Mouse (Mus musculus) CH12.LX (cell line): ENCODE results near the gene Ypel2. TPM values are rescaled to one million over a fixed set of nuclear protein-coding genes. Genes with fewer than 3 reads are reported as not detected.

ENCODE experiments used
- DNase-seq: peaks from one replicate; pipeline ENCODE4 v3.0.0-alpha.2; 2013; ENCODE audit errors: extremely low read depth
- H3K27ac ChIP-seq: 2 replicates; pipeline ENCODE4 v1.5.1; 2012; ENCODE audit warnings: low read depth, mild to moderate bottlenecking, control low read depth, moderate library complexity; ENCODE audit not compliant: insufficient read depth
- H3K27me3 ChIP-seq: replicated peaks from 2 replicates; pipeline ENCODE3; 2012; ENCODE audit warnings: inconsistent platforms
- H3K36me3 ChIP-seq, 2 experiments: replicated peaks in 1 of 2; 2 replicates each; pipeline versions ENCODE3 to v1.6.1; 2012; ENCODE audit warnings: inconsistent platforms in 1 of 2, low read length in 1 of 2, mild to moderate bottlenecking in 1 of 2, mixed read lengths in 1 of 2, moderate library complexity in 1 of 2; ENCODE audit not compliant: control insufficient read depth in 1 of 2, insufficient read depth in 1 of 2
- H3K4me1 ChIP-seq, 2 experiments: 2 replicates each; pipeline ENCODE4 v1.6.1; 2012; ENCODE audit warnings: inconsistent platforms in 1 of 2, moderate library complexity in 1 of 2; ENCODE audit not compliant: insufficient read depth in 2 of 2, control insufficient read depth in 1 of 2
- H3K4me2 ChIP-seq: 2 replicates; pipeline ENCODE4 v1.6.1; 2012; ENCODE audit warnings: low read depth, mild to moderate bottlenecking, control low read depth; ENCODE audit not compliant: poor library complexity, insufficient read depth, severe bottlenecking
- H3K4me3 ChIP-seq, 3 experiments: fragments of 150-350 bp in 1 of 3; sonication (generic) in 1 of 3; replicated peaks in 1 of 3; 2 replicates each; pipeline versions ENCODE3 to v1.5.1; 2011 to 2012; ENCODE audit warnings: low read depth in 2 of 3, low read length in 2 of 3, mild to moderate bottlenecking in 2 of 3, moderate library complexity in 2 of 3, control low read depth in 1 of 3, improper control_type of control experiment in 1 of 3, inconsistent platforms in 1 of 3, mixed read lengths in 1 of 3; ENCODE audit not compliant: poor library complexity in 1 of 3
- H3K79me2 ChIP-seq: replicated peaks from 2 replicates; pipeline ENCODE4 v1.6.1; 2012; ENCODE audit warnings: mild to moderate bottlenecking, moderate library complexity; ENCODE audit not compliant: control insufficient read depth, poor library complexity, insufficient read depth, severe bottlenecking; ENCODE audit errors: extremely low read depth
- H3K9ac ChIP-seq: 2 replicates; pipeline ENCODE4 v1.6.1; 2012; ENCODE audit warnings: low read depth, mild to moderate bottlenecking, control low read depth, moderate library complexity; ENCODE audit not compliant: insufficient read depth
- H3K9me3 ChIP-seq: replicated peaks from 2 replicates; pipeline ENCODE3; 2012; ENCODE audit warnings: low read length, inconsistent platforms, mixed read lengths
- CHD1 ChIP-seq: IDR thresholded peaks from 2 replicates; pipeline ENCODE4 v1.6.1; 2012; ENCODE audit warnings: low read depth, low read length, improper control_type of control experiment, inconsistent platforms
- CHD2 ChIP-seq: IDR thresholded peaks from 2 replicates; pipeline ENCODE4 v1.6.1; 2011; ENCODE audit warnings: low read length, improper control_type of control experiment
- CTCF ChIP-seq, 2 experiments: IDR thresholded peaks in 1 of 2; conservative IDR thresholded peaks in 1 of 2; 2 replicates each; pipeline ENCODE4 v1.5.1; 2011 to 2012; ENCODE audit warnings: low read depth in 2 of 2, low read length in 2 of 2, improper control_type of control experiment in 1 of 2, inconsistent platforms in 1 of 2, mild to moderate bottlenecking in 1 of 2, moderate library complexity in 1 of 2
- E2F4 ChIP-seq: IDR thresholded peaks from 2 replicates; pipeline ENCODE4 v1.6.1; 2011; ENCODE audit warnings: low read depth, low read length, improper control_type of control experiment; ENCODE audit not compliant: insufficient replicate concordance
- ELF1 ChIP-seq: IDR thresholded peaks from 2 replicates; pipeline ENCODE4 v1.6.1; 2014; ENCODE audit warnings: low read depth, mild to moderate bottlenecking, inconsistent platforms, low read length, improper control_type of control experiment
- EP300 ChIP-seq: IDR thresholded peaks from 2 replicates; pipeline ENCODE4 v1.6.1; 2011; ENCODE audit warnings: low read length, improper control_type of control experiment
- GABPA ChIP-seq: IDR thresholded peaks from 2 replicates; pipeline ENCODE4 v1.6.1; 2012; ENCODE audit warnings: low read depth, low read length, improper control_type of control experiment, inconsistent platforms; ENCODE audit not compliant: insufficient replicate concordance
- JUN ChIP-seq: IDR thresholded peaks from 2 replicates; pipeline ENCODE4 v1.6.1; 2011; ENCODE audit warnings: low read depth, mild to moderate bottlenecking, low read length, improper control_type of control experiment, moderate library complexity; ENCODE audit not compliant: insufficient read depth
- MEF2A ChIP-seq: IDR thresholded peaks from 2 replicates; pipeline ENCODE4 v1.6.1; 2014; ENCODE audit warnings: low read depth, mild to moderate bottlenecking, inconsistent platforms, low read length, improper control_type of control experiment, borderline replicate concordance
- MXI1 ChIP-seq: IDR thresholded peaks from 2 replicates; pipeline ENCODE4 v1.6.1; 2011; ENCODE audit warnings: mild to moderate bottlenecking, low read depth, low read length, improper control_type of control experiment
- MYC ChIP-seq: IDR thresholded peaks from 2 replicates; pipeline ENCODE4 v1.6.1; 2011; ENCODE audit warnings: low read depth, mild to moderate bottlenecking, improper control_type of control experiment, low read length
- NELFE ChIP-seq: IDR thresholded peaks from 2 replicates; pipeline ENCODE4 v1.6.1; 2011; ENCODE audit warnings: low read depth, low read length, improper control_type of control experiment
- PAX5 ChIP-seq: IDR thresholded peaks from 2 replicates; pipeline ENCODE4 v1.6.1; 2012; ENCODE audit warnings: low read length, inconsistent platforms, mixed read lengths
- POLR2AphosphoS2 ChIP-seq: IDR thresholded peaks from 2 replicates; pipeline ENCODE4 v1.6.1; 2011; ENCODE audit warnings: low read depth, low read length, improper control_type of control experiment
- TBP ChIP-seq: conservative IDR thresholded peaks from 2 replicates; pipeline ENCODE4 v1.6.1; 2011; ENCODE audit warnings: low read depth, low read length, improper control_type of control experiment
- UBTF ChIP-seq: IDR thresholded peaks from 2 replicates; pipeline ENCODE4 v1.6.1; 2012; ENCODE audit warnings: low read depth, mild to moderate bottlenecking, inconsistent platforms, low read length, improper control_type of control experiment, moderate library complexity
- USF1 ChIP-seq: IDR thresholded peaks from 2 replicates; pipeline ENCODE4 v1.6.1; 2014; ENCODE audit warnings: low read depth, mild to moderate bottlenecking, inconsistent platforms, low read length, improper control_type of control experiment
- ZMIZ1 ChIP-seq: IDR thresholded peaks from 2 replicates; pipeline ENCODE4 v1.6.1; 2012; ENCODE audit warnings: low read depth, mild to moderate bottlenecking, inconsistent platforms, low read length, improper control_type of control experiment
- ZNF384 ChIP-seq: IDR thresholded peaks from 2 replicates; pipeline ENCODE4 v1.6.1; 2012; ENCODE audit warnings: low read depth, low read length, improper control_type of control experiment, inconsistent platforms
- dilution Hi-C: fragments of 300-500 bp; cut with MboI; formaldehyde crosslinking; loops from 2 replicates; pipeline ENCODE4 v1.14.3; 2020; ENCODE audit warnings: low sequenced_read_pairs; ENCODE audit not compliant: extremely low pct_unique_long_range_greater_than_20kb, extremely low pct_ligation_motif_present
- in situ Hi-C: fragments of 300-500 bp; cut with MboI; formaldehyde crosslinking; loops from 3 replicates; pipeline ENCODE4 v1.14.3; 2019; ENCODE audit warnings: low sequenced_read_pairs, low pct_ligation_motif_present, low pct_unique_long_range_greater_than_20kb, mixed read lengths
- polyA plus RNA-seq: library from polyadenylated mRNA; unstranded; fragments of >175 nt; gene quantifications from 2 replicates; pipeline ENCODE4 v1.2.1, GENCODE M21; 2012; ENCODE audit warnings: low read depth; ENCODE audit not compliant: insufficient read length
- total RNA-seq, 2 experiments: library from RNA; depleted of rRNA; stranded (reverse); fragments of 300-350 nt in 1 of 2; fragments of >200 nt in 1 of 2; gene quantifications; 2 replicates each; pipeline ENCODE4 v1.2.3; 2012 to 2014

The Ypel2 gene
- total and polyA plus RNA-seq, 3 experiments = 0.38 to 0.91 (median 0.59) TPM

DNA sequence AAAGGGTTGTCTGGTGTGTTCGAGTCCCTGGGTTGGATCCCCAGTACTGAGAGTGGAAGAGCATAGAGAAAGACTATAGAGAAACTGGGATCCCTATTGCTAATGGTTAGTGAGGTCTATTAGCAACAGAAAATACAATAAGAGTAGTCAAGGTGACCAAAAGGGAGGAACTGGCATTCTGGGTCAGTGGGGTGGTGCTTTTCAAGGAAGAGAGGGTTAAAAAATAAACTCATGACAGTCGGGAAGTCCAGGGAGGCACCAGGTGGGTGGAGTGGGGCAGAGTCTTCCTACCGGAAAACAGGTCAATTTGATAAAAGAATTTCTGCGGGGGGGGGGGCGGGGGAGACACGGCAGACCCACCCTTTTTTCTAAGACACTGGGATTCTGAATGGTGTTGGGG, 823 bp upstream of the Ypel2 start:
- H3K4me2 ChIP-seq = peak overlapping the region; percentile 82
- H3K27me3 ChIP-seq = peaks cover 27% of the 10 kb centered on the region
- dilution Hi-C loops (no loop called here), in situ Hi-C loops (no loop called here)
- no peak overlapping the region for H3K27ac ChIP-seq
- no peaks in the 10 kb centered on the region for H3K9me3 ChIP-seq
- no peaks in the 10 kb centered on the region for H3K79me2 ChIP-seq
- H3K36me3 ChIP-seq = no peaks in the 10 kb centered on the region
- H3K4me1 ChIP-seq = peaks cover 0 to 34% of the 10 kb centered on the region in 2 experiments; a peak in 2 of 4 replicates
- TF ChIP-seq EP300 (no peak), ELF1 (no peak), PAX5 (no peak), JUN (no peak), GABPA (no peak), CTCF (conservative IDR thresholded peaks at IDR 0.05 in 1 of 2, IDR thresholded peaks at IDR 0.05 in 1 of 2; ENCODE audit: low read depth in 2 of 2, low read length in 2 of 2) (no peak), UBTF (no peak), ZMIZ1 (no peak), NELFE (no peak), TBP (no peak), POLR2AphosphoS2 (no peak), CHD1 (no peak), CHD2 (no peak), E2F4 (no peak), MYC (no peak), MEF2A (no peak), MXI1 (no peak)
- peak overlapping the region; percentile 41; the same call in 1 of the 2 replicates for H3K9ac ChIP-seq
- no peak for DNase-seq
- no peak overlapping the region for H3K4me3 ChIP-seq

DNA sequence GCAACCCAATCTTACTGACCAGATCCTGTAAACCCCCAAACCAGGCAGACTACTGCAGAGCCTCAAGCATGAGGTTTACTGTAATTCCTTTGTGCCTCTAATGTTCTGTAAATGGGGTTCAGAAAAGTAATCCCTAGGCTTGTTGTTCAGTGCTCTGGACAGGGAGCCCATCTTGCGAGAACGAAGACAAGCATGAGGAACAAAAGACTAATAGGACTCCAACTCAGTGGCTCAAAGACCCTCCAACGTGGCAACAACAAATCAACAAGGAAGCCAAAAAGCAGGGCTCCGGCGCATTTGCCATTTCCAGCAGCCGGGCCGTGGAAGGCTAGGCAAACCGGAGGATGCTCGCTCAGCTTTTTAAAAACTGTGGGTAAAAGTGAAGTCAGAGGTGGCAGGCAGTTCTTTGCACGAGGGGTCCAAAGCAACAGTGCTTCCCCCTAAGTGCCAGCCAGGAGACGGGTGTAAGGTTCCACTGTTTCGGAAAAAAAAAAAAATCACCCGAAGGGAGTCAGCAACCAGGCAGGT, 982 bp downstream of the Ypel2 start:
- no peaks in the 10 kb centered on the region for H3K36me3 ChIP-seq
- H3K9me3 ChIP-seq = no peaks in the 10 kb centered on the region
- TF ChIP-seq USF1 (no peak), ZNF384 (0 out of 2 replicates have a peak, but pooled peaks have one; percentile 29)
- DNase-seq = no peak
- peak overlapping the region; percentile 72 to 92 (median 76) for H3K4me3 ChIP-seq
- H3K4me2 ChIP-seq = peak overlapping the region; percentile 82
- peaks cover 33% of the 10 kb centered on the region for H3K27me3 ChIP-seq
- in situ Hi-C loops = no loop called here
- dilution Hi-C loops = no loop called here
- no peak overlapping the region for H3K27ac ChIP-seq
- H3K4me1 ChIP-seq = peaks cover 0 to 34% of the 10 kb centered on the region in 2 experiments; a peak in 2 of 4 replicates
- no peaks in the 10 kb centered on the region for H3K79me2 ChIP-seq
- H3K9ac ChIP-seq = peak overlapping the region; percentile 44
